Mouse (Mus musculus) hindbrain, embryonic 16.5 days (tissue): ENCODE measurements around the gene Nanos1. TPM values are rescaled to one million over a fixed set of nuclear protein-coding genes. Genes with fewer than 3 reads are reported as not detected.

Source experiments
- ATAC-seq: fragments of 200-750 bp; cut with Nextera tagmentation; 2 replicates; pipeline ENCODE4 v1.8.0; 2017; ENCODE audit warnings: moderate TSS enrichment, moderate library complexity
- H3K27ac ChIP-seq: fragments of 300-500 bp; sonication (generic); 2 replicates; pipeline ENCODE4 v1.5.1; 2014; ENCODE audit warnings: low read depth, mild to moderate bottlenecking, control low read depth, low read length, moderate library complexity
- H3K27me3 ChIP-seq: fragments of 300-500 bp; sonication (generic); replicated peaks from 2 replicates; pipeline ENCODE4 v1.6.1; 2014; ENCODE audit warnings: low read length; ENCODE audit not compliant: control insufficient read depth, insufficient read depth
- H3K36me3 ChIP-seq: fragments of 300-500 bp; sonication (generic); 2 replicates; pipeline ENCODE4 v1.6.1; 2014; ENCODE audit warnings: mild to moderate bottlenecking, low read length, moderate library complexity, mixed read lengths; ENCODE audit not compliant: control insufficient read depth, insufficient read depth
- H3K4me1 ChIP-seq: fragments of 300-500 bp; sonication (generic); 2 replicates; pipeline ENCODE4 v1.6.1; 2014; ENCODE audit warnings: low read depth, low read length; ENCODE audit not compliant: control insufficient read depth, insufficient read depth
- H3K4me2 ChIP-seq: fragments of 300-500 bp; sonication (generic); 2 replicates; pipeline ENCODE4 v1.6.1; 2014; ENCODE audit warnings: mild to moderate bottlenecking, low read length, control low read depth, moderate library complexity
- H3K4me3 ChIP-seq: fragments of 300-500 bp; sonication (generic); 2 replicates; pipeline ENCODE4 v1.5.1; 2014; ENCODE audit warnings: mild to moderate bottlenecking, low read length, control low read depth, moderate library complexity
- H3K9ac ChIP-seq: fragments of 300-500 bp; sonication (generic); 2 replicates; pipeline ENCODE4 v1.6.1; 2014; ENCODE audit warnings: low read depth, mild to moderate bottlenecking, control low read depth, low read length, moderate library complexity
- H3K9me3 ChIP-seq: fragments of 300-500 bp; sonication (generic); 2 replicates; pipeline ENCODE4 v1.6.1; 2014; ENCODE audit warnings: mild to moderate bottlenecking, low read length, moderate library complexity; ENCODE audit not compliant: control insufficient read depth
- WGBS: fragments of 180-500 bp; shearing (Covaris S2); extraction: QIAGEN DNeasy Blood & Tissue Kit; methylation state at CpG from one replicate; pipeline ENCODE4 v1.1.7; 2014; 5-methylcytosine and 5-hydroxymethylcytosine counted together
- polyA plus RNA-seq: library from polyadenylated mRNA; unstranded; fragments of >200 nt; fragmentation: Nextera tagmentation; extraction: Ambion mirVana; gene quantifications from 2 replicates; pipeline ENCODE4 v1.2.1, GENCODE M21; 2015

Gene Nanos1
- polyA plus RNA-seq, 1 experiment from 2014 or later, result 16.5 TPM

GRCm38 (mm10) chr19:60743767-60744547, 11.8 kb upstream of the Nanos1 start:
- H3K4me3 ChIP-seq, result no peak overlapping the region
- WGBS, result 82% methylated on average over 5 of the region's 5 CpGs
- H3K4me1 ChIP-seq, result no peaks in the 10 kb centered on the region
- no peaks in the 10 kb centered on the region for H3K9me3 ChIP-seq
- H3K27me3 ChIP-seq, result no peaks in the 10 kb centered on the region
- no peak overlapping the region for H3K4me2 ChIP-seq
- H3K36me3 ChIP-seq, result no peaks in the 10 kb centered on the region
- no peak for ATAC-seq
- no peak overlapping the region for H3K9ac ChIP-seq
- no peak overlapping the region for H3K27ac ChIP-seq

GRCm38 (mm10) chr19:60747801-60748200, 8.0 kb upstream of the Nanos1 start:
- ATAC-seq, result no peak
- no peaks in the 10 kb centered on the region for H3K27me3 ChIP-seq
- H3K9ac ChIP-seq, result no peak overlapping the region
- no peaks in the 10 kb centered on the region for H3K36me3 ChIP-seq
- no peak overlapping the region for H3K27ac ChIP-seq
- no peaks in the 10 kb centered on the region for H3K4me1 ChIP-seq
- 74% methylated on average over 1 of the region's 1 CpGs for WGBS
- H3K9me3 ChIP-seq, result no peaks in the 10 kb centered on the region
- no peak overlapping the region for H3K4me3 ChIP-seq
- no peak overlapping the region for H3K4me2 ChIP-seq

- Histone ChIP-seq H3K4me1 (peaks cover 16% of the 10 kb centered on the region), H3K27ac (peak overlapping the region; percentile 90), H3K9me3 (no peaks in the 10 kb centered on the region), H3K9ac (peak overlapping the region; percentile 90), H3K27me3 (no peaks in the 10 kb centered on the region; the same call in 1 of the 2 replicates), H3K4me3 (peak overlapping the region; percentile 88), H3K4me2 (peak overlapping the region; percentile 87), H3K36me3 (0 out of 2 replicates have a peak, but pooled peaks cover 4% of the 10 kb centered on the region)
- WGBS, result under 1% methylated on average over 63 of the region's 115 CpGs
- ATAC-seq, result peak; percentile 76
Measured at GRCm38 (mm10) chr19:60756192-60757098, 658 bp downstream of the Nanos1 start.

- Histone ChIP-seq H3K27ac (peak overlapping the region; percentile 90), H3K9ac (peak overlapping the region; percentile 90), H3K9me3 (no peaks in the 10 kb centered on the region), H3K4me3 (peak overlapping the region; percentile 88), H3K36me3 (0 out of 2 replicates have a peak, but pooled peaks cover 4% of the 10 kb centered on the region), H3K27me3 (no peaks in the 10 kb centered on the region; the same call in 1 of the 2 replicates), H3K4me1 (peaks cover 16% of the 10 kb centered on the region), H3K4me2 (peak overlapping the region; percentile 87)
- 5% methylated on average over 25 of the region's 25 CpGs for WGBS
- ATAC-seq, result no peak
Measured at GRCm38 (mm10) chr19:60757099-60757785, 1.5 kb downstream of the Nanos1 start.

- H3K36me3 ChIP-seq, result peaks cover 18% of the 10 kb centered on the region
- peaks cover 16% of the 10 kb centered on the region for H3K4me1 ChIP-seq
- WGBS, result 74% methylated on average over 4 of the region's 4 CpGs
- H3K27me3 ChIP-seq, result no peaks in the 10 kb centered on the region; the same call in 1 of the 2 replicates
- no peak overlapping the region for H3K4me2 ChIP-seq
- H3K9ac ChIP-seq, result no peak overlapping the region
- ATAC-seq, result no peak
- no peaks in the 10 kb centered on the region for H3K9me3 ChIP-seq
- H3K4me3 ChIP-seq, result no peak overlapping the region
- no peak overlapping the region for H3K27ac ChIP-seq
Measured at GRCm38 (mm10) chr19:60758896-60759835, 3.4 kb downstream of the Nanos1 start.

- Histone ChIP-seq H3K9ac (no peak overlapping the region), H3K4me3 (no peak overlapping the region), H3K9me3 (no peaks in the 10 kb centered on the region), H3K27me3 (no peaks in the 10 kb centered on the region), H3K36me3 (peaks cover 41% of the 10 kb centered on the region), H3K4me2 (no peak overlapping the region), H3K4me1 (no peaks in the 10 kb centered on the region), H3K27ac (no peak overlapping the region)
- ATAC-seq, result no peak
- 94% methylated on average over 6 of the region's 6 CpGs for WGBS
Measured at GRCm38 (mm10) chr19:60773366-60773765, 17.6 kb downstream of the Nanos1 start.

- Histone ChIP-seq H3K4me1 (peaks cover 3% of the 10 kb centered on the region), H3K27me3 (no peaks in the 10 kb centered on the region), H3K9me3 (no peaks in the 10 kb centered on the region), H3K27ac (no peak overlapping the region), H3K4me2 (no peak overlapping the region), H3K4me3 (no peak overlapping the region), H3K9ac (no peak overlapping the region), H3K36me3 (peaks cover 8% of the 10 kb centered on the region)
- no peak for ATAC-seq
- 87% methylated on average over 3 of the region's 3 CpGs for WGBS
Measured at GRCm38 (mm10) chr19:60782034-60782433, 26.2 kb downstream of the Nanos1 start.

- peaks cover under 1% of the 10 kb centered on the region; the same call in 1 of the 2 replicates for H3K36me3 ChIP-seq
- peaks cover 16% of the 10 kb centered on the region for H3K4me1 ChIP-seq
- H3K27me3 ChIP-seq, result no peaks in the 10 kb centered on the region
- ATAC-seq, result no peak
- H3K9me3 ChIP-seq, result no peaks in the 10 kb centered on the region
- H3K4me2 ChIP-seq, result no peak overlapping the region
- no peak overlapping the region for H3K9ac ChIP-seq
- 73% methylated on average over 1 of the region's 1 CpGs for WGBS
- no peak overlapping the region for H3K27ac ChIP-seq
- H3K4me3 ChIP-seq, result no peak overlapping the region
Measured at GRCm38 (mm10) chr19:60784712-60785111, 28.9 kb downstream of the Nanos1 start.
